Mouse (Mus musculus): Measurements from ENCODE around the gene Cisd3. TPM values are rescaled to one million over a fixed set of nuclear protein-coding genes. Genes with fewer than 3 reads are reported as not detected.
A peak's percentile ranks its signal among the peaks of the same experiment; 100 is the strongest.

Gene Cisd3
- polyA plus RNA-seq, 1 experiment: 59.9 TPM

GRCm38 (mm10) chr11:97680430-97680829, 5.2 kb upstream of the Cisd3 start:
- TF ChIP-seq CTCF (IDR thresholded peaks at IDR 0.05; ENCODE audit: extremely low read depth, insufficient read depth, low read length): no peak
- no peak for TF ChIP-seq POLR2A (IDR thresholded peaks at IDR 0.05; ENCODE audit: extremely low read depth, insufficient read depth, low read length)
- Histone ChIP-seq H3K27ac (ENCODE audit: insufficient read depth, low read length) (no peak overlapping the region), H3K4me1 (ENCODE audit: control insufficient read depth, insufficient read depth, low read length) (no peaks in the 10 kb centered on the region), H3K4me3 (ENCODE audit: insufficient read depth, low read length) (no peak overlapping the region)

GRCm38 (mm10) chr11:97682504-97683055, 3.0 kb upstream of the Cisd3 start:
- H3K27ac ChIP-seq (ENCODE audit: insufficient read depth, low read length): no peak overlapping the region
- H3K4me1 ChIP-seq (ENCODE audit: control insufficient read depth, insufficient read depth, low read length): peaks cover 4% of the 10 kb centered on the region
- no peak for TF ChIP-seq CTCF (IDR thresholded peaks at IDR 0.05; ENCODE audit: extremely low read depth, insufficient read depth, low read length)
- no peak for TF ChIP-seq POLR2A (IDR thresholded peaks at IDR 0.05; ENCODE audit: extremely low read depth, insufficient read depth, low read length)
- H3K4me3 ChIP-seq (ENCODE audit: insufficient read depth, low read length): no peak overlapping the region

- H3K4me1 ChIP-seq (ENCODE audit: control insufficient read depth, insufficient read depth, low read length): peaks cover 4% of the 10 kb centered on the region
- H3K4me3 ChIP-seq (ENCODE audit: insufficient read depth, low read length): no peak overlapping the region
- no peak overlapping the region for H3K27ac ChIP-seq (ENCODE audit: insufficient read depth, low read length)
- TF ChIP-seq POLR2A (IDR thresholded peaks at IDR 0.05; ENCODE audit: extremely low read depth, insufficient read depth, low read length) (no peak), CTCF (IDR thresholded peaks at IDR 0.05; ENCODE audit: extremely low read depth, insufficient read depth, low read length) (no peak)
These were observed 1.5 kb upstream of the Cisd3 start for GRCm38 (mm10) chr11:97684063-97684680.

- TF ChIP-seq POLR2A (IDR thresholded peaks at IDR 0.05; ENCODE audit: extremely low read depth, insufficient read depth, low read length): 0 out of 2 replicates have a peak, but pooled peaks have one; percentile 7
- no peak for TF ChIP-seq CTCF (IDR thresholded peaks at IDR 0.05; ENCODE audit: extremely low read depth, insufficient read depth, low read length)
- no peak overlapping the region for H3K4me3 ChIP-seq (ENCODE audit: insufficient read depth, low read length)
- peaks cover 4% of the 10 kb centered on the region for H3K4me1 ChIP-seq (ENCODE audit: control insufficient read depth, insufficient read depth, low read length)
- H3K27ac ChIP-seq (ENCODE audit: insufficient read depth, low read length): no peak overlapping the region
These were observed 860 bp upstream of the Cisd3 start for GRCm38 (mm10) chr11:97684766-97685165.

- TF ChIP-seq CTCF (IDR thresholded peaks at IDR 0.05; ENCODE audit: extremely low read depth, insufficient read depth, low read length) (no peak), POLR2A (IDR thresholded peaks at IDR 0.05; ENCODE audit: extremely low read depth, insufficient read depth, low read length) (no peak)
- Histone ChIP-seq H3K4me3 (ENCODE audit: insufficient read depth, low read length) (peak overlapping the region; percentile 41), H3K4me1 (ENCODE audit: control insufficient read depth, insufficient read depth, low read length) (peaks cover 4% of the 10 kb centered on the region), H3K27ac (ENCODE audit: insufficient read depth, low read length) (no peak overlapping the region)
These were observed 789 bp downstream of the Cisd3 start for GRCm38 (mm10) chr11:97686322-97686908.

- Histone ChIP-seq H3K4me3 (ENCODE audit: insufficient read depth, low read length) (no peak overlapping the region; the same call in 1 of the 2 replicates), H3K27ac (ENCODE audit: insufficient read depth, low read length) (no peak overlapping the region), H3K4me1 (ENCODE audit: control insufficient read depth, insufficient read depth, low read length) (peaks cover 4% of the 10 kb centered on the region)
- TF ChIP-seq POLR2A (IDR thresholded peaks at IDR 0.05; ENCODE audit: extremely low read depth, insufficient read depth, low read length) (no peak), CTCF (IDR thresholded peaks at IDR 0.05; ENCODE audit: extremely low read depth, insufficient read depth, low read length) (no peak)
These were observed 1.4 kb downstream of the Cisd3 start for GRCm38 (mm10) chr11:97687061-97687460.

GRCm38 (mm10) chr11:97689861-97690260, 4.2 kb downstream of the Cisd3 start:
- Histone ChIP-seq H3K4me1 (ENCODE audit: control insufficient read depth, insufficient read depth, low read length) (peaks cover 4% of the 10 kb centered on the region), H3K4me3 (ENCODE audit: insufficient read depth, low read length) (no peak overlapping the region), H3K27ac (ENCODE audit: insufficient read depth, low read length) (no peak overlapping the region)
- TF ChIP-seq POLR2A (IDR thresholded peaks at IDR 0.05; ENCODE audit: extremely low read depth, insufficient read depth, low read length) (no peak), CTCF (IDR thresholded peaks at IDR 0.05; ENCODE audit: extremely low read depth, insufficient read depth, low read length) (peak; percentile 82)

GRCm38 (mm10) chr11:97694435-97694834, 8.8 kb downstream of the Cisd3 start:
- peaks cover 5% of the 10 kb centered on the region for H3K4me1 ChIP-seq (ENCODE audit: control insufficient read depth, insufficient read depth, low read length)
- TF ChIP-seq POLR2A (IDR thresholded peaks at IDR 0.05; ENCODE audit: extremely low read depth, insufficient read depth, low read length): no peak
- no peak for TF ChIP-seq CTCF (IDR thresholded peaks at IDR 0.05; ENCODE audit: extremely low read depth, insufficient read depth, low read length)
- H3K4me3 ChIP-seq (ENCODE audit: insufficient read depth, low read length): no peak overlapping the region
- H3K27ac ChIP-seq (ENCODE audit: insufficient read depth, low read length): no peak overlapping the region

GRCm38 (mm10) chr11:97694921-97695711, 9.5 kb downstream of the Cisd3 start:
- Histone ChIP-seq H3K4me3 (ENCODE audit: insufficient read depth, low read length) (no peak overlapping the region), H3K27ac (ENCODE audit: insufficient read depth, low read length) (no peak overlapping the region), H3K4me1 (ENCODE audit: control insufficient read depth, insufficient read depth, low read length) (peaks cover 5% of the 10 kb centered on the region)
- TF ChIP-seq POLR2A (IDR thresholded peaks at IDR 0.05; ENCODE audit: extremely low read depth, insufficient read depth, low read length) (no peak), CTCF (IDR thresholded peaks at IDR 0.05; ENCODE audit: extremely low read depth, insufficient read depth, low read length) (no peak)
